Mouse (Mus musculus): ENCODE measurements around the gene Mageb3. TPM values are rescaled to one million over a fixed set of nuclear protein-coding genes. Genes with fewer than 3 reads are reported as not detected.

Gene Mageb3
- polyA plus RNA-seq (2017; shearing (Covaris generic)) = not detected

DNA sequence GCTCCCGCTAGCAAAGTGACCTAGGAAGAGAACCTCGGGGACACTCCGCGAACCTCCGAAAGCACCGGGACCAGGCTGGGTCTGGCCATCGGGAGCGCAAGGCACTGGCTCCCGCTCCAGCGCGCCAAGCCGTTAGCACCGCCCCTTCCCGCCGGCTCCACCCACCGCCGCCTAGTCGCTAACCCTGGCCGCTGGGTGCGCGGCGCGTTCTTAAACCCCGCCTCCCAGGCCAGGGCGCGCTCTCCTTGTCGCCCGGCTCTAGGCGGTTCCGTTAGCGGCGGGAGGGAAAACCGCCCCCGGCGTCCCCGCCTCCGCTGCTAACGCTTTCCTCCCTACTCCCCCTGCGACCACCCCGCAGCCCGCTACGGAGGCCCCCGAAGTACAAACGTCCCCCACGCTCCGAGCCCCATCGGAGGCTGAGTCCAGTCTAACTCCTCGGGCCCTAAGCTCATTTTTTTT, at the start of gene Mageb3, which contains the start of gene Ctdspl2:
Gene Mageb3 (minus strand): TSS at position 328 of the 459 bp plus-strand sequence.
Gene Ctdspl2 (plus strand): TSS at position 237 of the 459 bp plus-strand sequence.

Other genes starting within 250 kb of the Mageb3 start
- gene Frmd5, start 149.0 kb downstream of the Mageb3 start, polyA plus RNA-seq (2017; shearing (Covaris generic)) = 0.88 TPM
- 1.3 TPM for gene Casc4, start 89.1 kb downstream of the Mageb3 start, polyA plus RNA-seq (2017; shearing (Covaris generic))
- 64.5 TPM for gene Ctdspl2, start 91 bp downstream of the Mageb3 start, polyA plus RNA-seq (2017; shearing (Covaris generic))
- gene Eif3j1, start 72.5 kb upstream of the Mageb3 start, polyA plus RNA-seq (2017; shearing (Covaris generic)) = 5.8 TPM
- 12.7 TPM for gene Spg11, start 162.3 kb upstream of the Mageb3 start, polyA plus RNA-seq (2017; shearing (Covaris generic))
- 7,957 TPM for gene B2m, start 191.6 kb upstream of the Mageb3 start, polyA plus RNA-seq (2017; shearing (Covaris generic))
- gene Trim69, start 204.6 kb upstream of the Mageb3 start, polyA plus RNA-seq (2017; shearing (Covaris generic)) = 0.21 TPM
- 1.6 TPM for gene Patl2, start 230.1 kb upstream of the Mageb3 start, polyA plus RNA-seq (2017; shearing (Covaris generic))
- gene Terb2, start 230.2 kb upstream of the Mageb3 start, polyA plus RNA-seq (2017; shearing (Covaris generic)) = not detected

All from CD4-positive, CD25-positive, alpha-beta regulatory T cell, adult 9 weeks (primary cell).